Mouse (Mus musculus) testis, postnatal 10 days (tissue): ENCODE data around the gene Sirt2.

Experiments
- DNase-seq: peaks from one replicate; pipeline ENCODE4 v3.0.0; 2021; ENCODE audit warnings: low spot score

Gene Sirt2

GRCm38 (mm10) chr7:28833723-28834347 is 67.3 kb downstream of the Sirt2 start, which contains the start of gene Lgals4:
Gene Lgals4 (plus strand): TSS chr7:28833854.
- DNase-seq = no peak

DNA sequence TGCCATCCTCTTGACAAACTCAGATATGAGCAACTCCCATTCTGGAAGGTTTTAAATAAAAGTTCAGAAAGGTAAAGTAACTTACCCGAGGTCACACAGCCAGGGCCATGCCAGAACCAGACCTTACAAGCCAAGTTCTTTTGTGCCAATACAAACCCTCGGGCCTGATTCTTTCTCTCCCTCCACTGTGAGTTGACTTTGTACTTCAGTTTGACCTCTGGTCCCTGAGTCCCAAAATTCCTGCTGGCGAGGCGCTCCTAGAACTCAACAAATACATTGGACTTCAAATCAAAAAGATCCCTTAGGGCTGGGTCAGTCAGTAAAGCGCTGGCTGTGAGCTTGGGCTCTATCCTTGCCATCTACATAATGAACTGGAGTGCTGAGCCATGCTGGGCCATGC is 70.4 kb downstream of the Sirt2 start:
- no peak for DNase-seq
